Mouse (Mus musculus): ENCODE measurements around the gene Scube1. TPM values are rescaled to one million over a fixed set of nuclear protein-coding genes. Genes with fewer than 3 reads are reported as not detected.
A peak's percentile ranks its signal among the peaks of the same experiment; 100 is the strongest.

Gene Scube1
- polyA plus RNA-seq, 1 experiment = 1.3 TPM

DNA sequence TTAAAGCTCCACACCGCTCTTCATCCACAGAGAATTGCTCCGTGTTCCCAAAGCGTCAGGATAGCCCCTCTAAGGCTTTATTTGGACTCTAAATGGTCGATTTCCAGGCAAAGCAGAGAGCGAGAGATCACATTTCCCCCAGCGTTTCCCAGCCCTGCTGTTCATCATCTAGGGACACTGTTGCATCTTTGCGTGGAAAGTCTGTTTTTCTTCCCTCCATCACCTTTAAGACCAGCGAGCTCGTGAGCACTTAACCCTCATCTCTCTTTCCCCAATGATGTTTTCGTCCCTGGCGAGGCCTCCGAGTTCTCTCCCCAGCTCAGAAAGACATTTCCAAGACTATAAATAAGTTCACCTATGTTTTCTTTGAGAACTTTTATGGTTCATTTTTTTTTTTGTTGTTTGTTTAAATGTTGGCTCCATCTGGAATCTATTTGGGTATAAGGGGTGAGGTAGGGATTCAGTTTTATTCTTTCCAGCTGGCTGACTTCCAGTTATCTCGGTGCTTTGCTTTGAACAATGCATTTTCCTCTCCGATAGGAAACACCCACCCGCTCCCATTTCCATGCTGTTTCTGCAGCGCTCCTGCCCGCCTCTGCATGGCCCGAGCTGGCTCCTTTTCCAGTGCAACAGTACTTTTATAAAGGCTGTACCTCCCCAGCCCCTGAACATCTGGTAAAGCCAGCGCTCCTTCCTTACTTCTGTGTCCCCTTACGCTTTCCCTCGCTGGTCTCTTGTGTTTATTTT lies 16.0 kb upstream of the Scube1 start:
- TF ChIP-seq CTCF (IDR thresholded peaks at IDR 0.05; ENCODE audit: borderline replicate concordance, control insufficient read depth, extremely low read depth, insufficient read depth, low read length, poor library complexity) (no peak), POLR2A (IDR thresholded peaks at IDR 0.05; ENCODE audit: control insufficient read depth, extremely low read depth, insufficient read depth, low read length, poor library complexity) (no peak)
- DNase-seq = no peak
- no peak overlapping the region for H3K27ac ChIP-seq (ENCODE audit: control insufficient read depth, insufficient read depth, low read length)
- no peak overlapping the region for H3K4me3 ChIP-seq (ENCODE audit: control insufficient read depth, insufficient read depth, low read length)
- no peaks in the 10 kb centered on the region for H3K4me1 ChIP-seq (replicated peaks; ENCODE audit: control insufficient read depth, insufficient read depth, low read length)
- H3K27me3 ChIP-seq (ENCODE audit: control insufficient read depth, insufficient read depth, low read length) = no peaks in the 10 kb centered on the region
- H3K36me3 ChIP-seq (ENCODE audit: control insufficient read depth, insufficient read depth, low read length) = no peaks in the 10 kb centered on the region
- WGBS = 53% methylated on average over 21 of the region's 21 CpGs

DNA sequence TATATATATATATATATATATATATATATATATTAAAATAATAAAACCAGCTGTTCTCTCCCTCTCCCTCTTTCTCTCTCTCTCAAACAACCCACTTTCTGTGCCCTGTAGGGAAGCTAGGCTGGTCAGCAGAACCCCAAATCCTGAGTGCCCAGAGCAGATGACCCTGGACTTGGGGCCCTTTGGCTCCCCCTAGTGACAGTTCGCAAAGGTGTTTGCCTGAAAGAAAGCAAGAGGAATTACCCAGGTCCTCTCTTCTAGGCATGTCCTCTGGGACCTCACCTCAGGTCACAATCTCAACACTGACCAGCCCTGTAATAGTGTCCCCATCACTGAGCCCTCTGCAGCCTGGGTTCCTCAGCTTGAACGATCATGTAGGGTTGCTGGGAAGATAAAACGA lies 2.8 kb upstream of the Scube1 start:
- WGBS = 25% methylated on average over 3 of the region's 3 CpGs
- no peak overlapping the region for H3K27ac ChIP-seq (ENCODE audit: control insufficient read depth, insufficient read depth, low read length)
- peak; percentile 57; the same call in 1 of the 2 replicates for TF ChIP-seq CTCF (IDR thresholded peaks at IDR 0.05; ENCODE audit: borderline replicate concordance, control insufficient read depth, extremely low read depth, insufficient read depth, low read length, poor library complexity)
- TF ChIP-seq POLR2A (IDR thresholded peaks at IDR 0.05; ENCODE audit: control insufficient read depth, extremely low read depth, insufficient read depth, low read length, poor library complexity) = no peak
- H3K27me3 ChIP-seq (ENCODE audit: control insufficient read depth, insufficient read depth, low read length) = peaks cover 9% of the 10 kb centered on the region
- no peaks in the 10 kb centered on the region for H3K36me3 ChIP-seq (ENCODE audit: control insufficient read depth, insufficient read depth, low read length)
- H3K4me3 ChIP-seq (ENCODE audit: control insufficient read depth, insufficient read depth, low read length) = no peak overlapping the region
- DNase-seq = peak; percentile 33
- peaks cover 6% of the 10 kb centered on the region; the same call in 1 of the 2 replicates for H3K4me1 ChIP-seq (replicated peaks; ENCODE audit: control insufficient read depth, insufficient read depth, low read length)

DNA sequence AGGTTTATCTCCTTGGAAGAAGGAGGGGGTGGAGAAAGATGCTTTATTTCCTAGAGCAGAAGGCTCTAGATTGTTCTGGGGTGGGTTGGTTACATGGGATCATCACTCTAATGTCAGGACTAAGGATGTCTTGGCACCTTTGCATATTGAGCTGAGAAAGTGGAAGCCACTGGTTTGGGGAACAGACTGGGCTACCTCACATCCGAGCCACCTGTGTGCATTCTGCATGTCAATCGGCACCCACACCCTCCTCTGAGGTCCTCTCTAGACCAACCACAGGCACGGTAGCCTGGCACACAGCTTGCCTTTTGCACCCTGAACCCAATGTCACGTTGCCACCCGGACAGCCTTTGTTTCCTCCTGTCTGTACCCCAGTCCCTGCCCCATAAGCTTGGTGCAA lies 1.9 kb upstream of the Scube1 start:
- TF ChIP-seq POLR2A (IDR thresholded peaks at IDR 0.05; ENCODE audit: control insufficient read depth, extremely low read depth, insufficient read depth, low read length, poor library complexity) (no peak), CTCF (IDR thresholded peaks at IDR 0.05; ENCODE audit: borderline replicate concordance, control insufficient read depth, extremely low read depth, insufficient read depth, low read length, poor library complexity) (no peak)
- no peak overlapping the region for H3K27ac ChIP-seq (ENCODE audit: control insufficient read depth, insufficient read depth, low read length)
- DNase-seq = no peak
- peaks cover 6% of the 10 kb centered on the region; the same call in 1 of the 2 replicates for H3K4me1 ChIP-seq (replicated peaks; ENCODE audit: control insufficient read depth, insufficient read depth, low read length)
- H3K27me3 ChIP-seq (ENCODE audit: control insufficient read depth, insufficient read depth, low read length) = peaks cover 9% of the 10 kb centered on the region
- H3K4me3 ChIP-seq (ENCODE audit: control insufficient read depth, insufficient read depth, low read length) = no peak overlapping the region
- WGBS = 69% methylated on average over 5 of the region's 5 CpGs
- no peaks in the 10 kb centered on the region for H3K36me3 ChIP-seq (ENCODE audit: control insufficient read depth, insufficient read depth, low read length)

DNA sequence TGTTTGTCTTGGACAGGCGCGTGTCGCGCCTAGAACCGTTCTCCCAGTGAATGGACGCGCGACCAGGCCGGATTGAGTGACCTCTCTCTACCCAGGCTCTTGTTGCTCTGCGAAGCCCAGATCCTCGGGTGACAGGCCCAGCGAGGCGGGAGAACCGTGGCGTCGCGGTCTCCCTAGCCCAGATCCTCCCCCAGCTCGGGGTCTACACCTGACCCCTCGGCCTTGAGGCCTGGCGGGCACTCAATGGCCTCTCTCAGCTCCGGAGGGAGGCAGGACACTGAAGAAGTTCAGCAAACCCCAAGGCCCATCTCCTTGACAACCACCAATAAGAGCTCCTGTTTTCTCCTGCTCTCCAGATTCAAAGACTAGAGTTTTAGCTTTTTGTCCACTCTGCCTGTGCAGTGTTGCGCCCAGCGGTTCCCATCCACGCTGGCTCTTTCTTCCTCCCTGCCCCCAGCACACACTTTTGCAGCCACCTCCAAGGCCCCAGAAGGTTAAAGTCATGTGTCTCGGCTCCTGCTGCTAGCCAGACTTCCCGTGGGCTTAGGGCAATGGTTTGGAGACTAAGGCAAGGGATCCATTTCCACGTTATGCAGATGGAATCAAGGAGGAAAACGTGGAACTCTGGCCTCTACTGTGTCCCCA lies 857 bp upstream of the Scube1 start:
- Histone ChIP-seq H3K4me1 (replicated peaks; ENCODE audit: control insufficient read depth, insufficient read depth, low read length) (peaks cover 6% of the 10 kb centered on the region; the same call in 1 of the 2 replicates), H3K4me3 (ENCODE audit: control insufficient read depth, insufficient read depth, low read length) (no peak overlapping the region), H3K27me3 (ENCODE audit: control insufficient read depth, insufficient read depth, low read length) (peaks cover 9% of the 10 kb centered on the region), H3K36me3 (ENCODE audit: control insufficient read depth, insufficient read depth, low read length) (no peaks in the 10 kb centered on the region), H3K27ac (ENCODE audit: control insufficient read depth, insufficient read depth, low read length) (no peak overlapping the region)
- 36% methylated on average over 28 of the region's 28 CpGs for WGBS
- TF ChIP-seq CTCF (IDR thresholded peaks at IDR 0.05; ENCODE audit: borderline replicate concordance, control insufficient read depth, extremely low read depth, insufficient read depth, low read length, poor library complexity) = no peak
- DNase-seq = no peak

DNA sequence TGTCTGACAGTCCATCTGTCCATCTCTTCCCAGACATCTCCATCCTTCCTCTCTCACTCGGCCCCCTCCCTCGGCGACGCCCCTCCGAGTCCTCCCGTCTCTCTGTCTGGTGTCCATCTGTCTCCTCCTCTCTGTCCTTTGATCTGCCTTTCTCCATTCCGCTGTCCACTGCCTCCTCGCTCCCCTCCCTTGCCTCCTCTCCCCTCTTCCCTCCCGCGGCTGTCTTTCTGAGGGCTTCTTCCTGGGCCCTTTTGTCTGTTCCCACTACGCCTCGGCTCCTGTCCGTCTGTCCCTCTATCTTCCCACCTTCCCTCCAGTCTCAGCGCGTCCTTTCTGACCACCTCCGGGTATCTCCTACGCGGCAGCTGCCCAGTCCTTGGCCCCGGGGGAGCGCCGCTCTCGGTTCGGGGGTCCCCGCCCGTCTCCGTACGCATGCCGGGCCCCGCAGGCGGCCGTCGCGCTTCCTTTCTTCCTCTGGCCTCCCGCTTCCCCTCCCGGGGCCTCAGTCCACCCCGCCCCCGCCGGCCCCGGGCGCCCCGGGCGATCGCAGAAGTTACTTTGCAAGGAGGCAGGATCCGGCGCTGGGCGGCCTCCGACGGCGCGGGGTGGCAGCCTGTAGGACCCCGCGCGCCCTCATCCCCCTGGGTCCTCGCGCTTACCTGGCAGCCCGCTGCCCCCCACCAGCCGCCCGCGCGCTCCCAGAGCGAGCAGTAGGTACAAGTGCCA lies 498 bp downstream of the Scube1 start:
- 4% methylated on average over 61 of the region's 61 CpGs for WGBS
- peaks cover 9% of the 10 kb centered on the region for H3K27me3 ChIP-seq (ENCODE audit: control insufficient read depth, insufficient read depth, low read length)

DNA sequence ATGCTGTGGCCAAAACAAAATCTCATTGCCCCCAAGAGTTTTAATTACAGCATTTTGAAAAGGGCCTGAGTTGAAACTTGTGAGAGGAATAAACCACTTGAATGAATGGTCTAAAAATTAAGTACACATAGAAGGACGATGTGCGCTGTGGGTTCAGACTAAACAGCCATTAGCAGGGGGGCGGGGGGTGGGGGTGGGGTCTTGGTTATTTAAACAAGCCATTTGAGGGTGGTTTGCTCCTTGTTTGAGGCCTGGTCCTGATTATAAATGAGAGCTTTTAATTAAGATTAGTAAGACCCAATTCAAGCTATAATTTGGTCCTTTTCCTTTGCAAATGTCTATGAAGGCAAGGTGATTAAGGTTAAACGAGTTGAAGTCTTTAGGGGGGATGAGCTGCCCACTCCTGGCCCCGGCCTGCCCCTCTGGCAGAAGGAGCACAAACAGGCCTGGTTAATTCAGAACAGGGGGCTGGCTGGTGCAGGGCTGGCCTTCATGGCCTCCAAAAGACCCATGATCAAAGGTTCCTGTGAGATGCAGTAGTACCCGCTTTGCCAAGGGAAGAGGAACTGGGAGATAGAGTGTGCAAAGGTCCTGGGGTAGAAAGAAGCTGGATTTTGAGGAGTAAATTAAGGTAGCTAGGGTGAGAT lies 9.1 kb downstream of the Scube1 start:
- Histone ChIP-seq H3K27ac (ENCODE audit: control insufficient read depth, insufficient read depth, low read length) (no peak overlapping the region), H3K36me3 (ENCODE audit: control insufficient read depth, insufficient read depth, low read length) (no peaks in the 10 kb centered on the region), H3K4me3 (ENCODE audit: control insufficient read depth, insufficient read depth, low read length) (no peak overlapping the region), H3K4me1 (replicated peaks; ENCODE audit: control insufficient read depth, insufficient read depth, low read length) (no peaks in the 10 kb centered on the region), H3K27me3 (ENCODE audit: control insufficient read depth, insufficient read depth, low read length) (no peaks in the 10 kb centered on the region)
- WGBS = 84% methylated on average over 6 of the region's 6 CpGs
- TF ChIP-seq POLR2A (IDR thresholded peaks at IDR 0.05; ENCODE audit: control insufficient read depth, extremely low read depth, insufficient read depth, low read length, poor library complexity) = no peak
- TF ChIP-seq CTCF (IDR thresholded peaks at IDR 0.05; ENCODE audit: borderline replicate concordance, control insufficient read depth, extremely low read depth, insufficient read depth, low read length, poor library complexity) = no peak
- DNase-seq = no peak

More for the DNA sequence above, 498 bp downstream of the Scube1 start:
- no peaks in the 10 kb centered on the region for H3K36me3 ChIP-seq (ENCODE audit: control insufficient read depth, insufficient read depth, low read length)
- no peak overlapping the region for H3K27ac ChIP-seq (ENCODE audit: control insufficient read depth, insufficient read depth, low read length)
- TF ChIP-seq CTCF (IDR thresholded peaks at IDR 0.05; ENCODE audit: borderline replicate concordance, control insufficient read depth, extremely low read depth, insufficient read depth, low read length, poor library complexity) (no peak), POLR2A (IDR thresholded peaks at IDR 0.05; ENCODE audit: control insufficient read depth, extremely low read depth, insufficient read depth, low read length, poor library complexity) (no peak)
- H3K4me1 ChIP-seq (replicated peaks; ENCODE audit: control insufficient read depth, insufficient read depth, low read length) = peaks cover 6% of the 10 kb centered on the region; the same call in 1 of the 2 replicates
- no peak for DNase-seq
- H3K4me3 ChIP-seq (ENCODE audit: control insufficient read depth, insufficient read depth, low read length) = peak overlapping the region; percentile 12; the same call in 1 of the 2 replicates

Data from thymus, adult 2 months (tissue).